Mouse (Mus musculus) thymus, adult 2 months (tissue): ENCODE data around the gene Kctd8. TPM values are rescaled to one million over a fixed set of nuclear protein-coding genes. Genes with fewer than 3 reads are reported as not detected.
"Not testable (repeated sequence)": the region's sequence is repeated elsewhere in the genome, so short reads cannot be mapped to it uniquely, and the experiment has no call there.

Source experiments
- DNase-seq: peaks from one replicate; pipeline ENCODE4 v3.0.0; 2021
- H3K27ac ChIP-seq: fragments of 200-500 bp; 2 replicates; pipeline ENCODE4 v1.5.1; 2012; ENCODE audit warnings: low read length, control low read depth; ENCODE audit not compliant: control insufficient read depth, insufficient read depth
- H3K27me3 ChIP-seq: fragments of 200-500 bp; 2 replicates; pipeline ENCODE4 v1.6.1; 2012; ENCODE audit warnings: mild to moderate bottlenecking, low read length, moderate library complexity, mixed read lengths; ENCODE audit not compliant: control insufficient read depth, insufficient read depth
- H3K36me3 ChIP-seq: fragments of 200-500 bp; 2 replicates; pipeline ENCODE4 v1.6.1; 2012; ENCODE audit warnings: mild to moderate bottlenecking, low read length, moderate library complexity; ENCODE audit not compliant: control insufficient read depth, insufficient read depth
- H3K4me1 ChIP-seq: fragments of 200-500 bp; replicated peaks from 2 replicates; pipeline ENCODE4 v1.6.1; 2012; ENCODE audit warnings: low read length; ENCODE audit not compliant: control insufficient read depth, insufficient read depth
- H3K4me3 ChIP-seq: fragments of 200-500 bp; 2 replicates; pipeline ENCODE4 v1.5.1; 2012; ENCODE audit warnings: mild to moderate bottlenecking, low read length, control low read depth, moderate library complexity; ENCODE audit not compliant: control insufficient read depth, insufficient read depth
- CTCF ChIP-seq: fragments of 200-500 bp; IDR thresholded peaks from 2 replicates; pipeline ENCODE4 v1.5.1; 2012; ENCODE audit warnings: mild to moderate bottlenecking, control low read depth, low read length, moderate library complexity, borderline replicate concordance; ENCODE audit not compliant: control insufficient read depth, poor library complexity, insufficient read depth; ENCODE audit errors: extremely low read depth
- POLR2A ChIP-seq: fragments of 200-500 bp; IDR thresholded peaks from 2 replicates; pipeline ENCODE4 v1.6.1; 2012; ENCODE audit warnings: mild to moderate bottlenecking, low read length, control low read depth, moderate library complexity; ENCODE audit not compliant: control insufficient read depth, poor library complexity, insufficient read depth; ENCODE audit errors: extremely low read depth
- WGBS: fragments of 180-500 bp; shearing (Covaris S2); methylation state at CpG from one replicate; pipeline ENCODE4 v1.1.7; 2018; 5-methylcytosine and 5-hydroxymethylcytosine counted together
- polyA plus RNA-seq: library from polyadenylated mRNA; depleted of rRNA; stranded (reverse); fragments of >200 nt; gene quantifications from 2 replicates; pipeline ENCODE4 v1.2.3, GENCODE M21; 2012

Gene Kctd8
- polyA plus RNA-seq, 1 experiment: 0.11 TPM

- TF ChIP-seq CTCF (no peak), POLR2A (no peak)
- Histone ChIP-seq H3K27ac (no peak overlapping the region), H3K27me3 (no peaks in the 10 kb centered on the region), H3K36me3 (no peaks in the 10 kb centered on the region), H3K4me3 (no peak overlapping the region), H3K4me1 (no peaks in the 10 kb centered on the region)
- no peak for DNase-seq
- WGBS: 64% methylated on average over 1 of the region's 1 CpGs
These were observed 99.5 kb downstream of the Kctd8 start for GRCm38 (mm10) chr5:69241931-69242330.

GRCm38 (mm10) chr5:69233560-69233959 lies 107.9 kb downstream of the Kctd8 start:
- Histone ChIP-seq H3K27ac (no peak overlapping the region), H3K4me3 (no peak overlapping the region), H3K36me3 (no peaks in the 10 kb centered on the region), H3K27me3 (no peaks in the 10 kb centered on the region), H3K4me1 (no peaks in the 10 kb centered on the region)
- TF ChIP-seq POLR2A (no peak), CTCF (no peak)
- 82% methylated on average over 4 of the region's 4 CpGs for WGBS
- DNase-seq: no peak

DNA sequence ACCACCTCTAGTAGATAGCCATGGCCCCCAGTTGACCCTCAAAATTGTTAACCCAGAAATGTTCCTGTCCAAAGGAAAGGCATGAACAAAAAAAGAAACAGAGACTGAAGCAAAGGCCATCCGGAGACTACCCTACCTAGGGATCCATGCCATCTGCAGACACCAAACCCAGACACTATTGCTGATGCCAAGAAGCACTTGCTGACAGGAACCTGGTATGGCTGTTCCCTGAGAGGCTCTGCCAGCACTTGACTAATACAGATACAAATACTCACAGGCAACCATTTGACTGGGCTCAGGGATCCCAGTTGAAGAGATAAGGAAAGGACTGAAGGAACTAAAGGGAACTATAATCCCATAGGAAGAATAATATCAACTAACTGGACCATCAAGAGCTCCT lies 109.8 kb downstream of the Kctd8 start:
- H3K27ac ChIP-seq, H3K36me3 ChIP-seq, H3K4me3 ChIP-seq, H3K27me3 ChIP-seq, H3K4me1 ChIP-seq, DNase-seq: not testable (repeated sequence)
- 97% methylated on average over 1 of the region's 1 CpGs for WGBS

GRCm38 (mm10) chr5:69227147-69227546 lies 114.3 kb downstream of the Kctd8 start:
- DNase-seq: no peak
- H3K4me1 ChIP-seq: no peaks in the 10 kb centered on the region
- no peaks in the 10 kb centered on the region for H3K36me3 ChIP-seq
- H3K4me3 ChIP-seq: no peak overlapping the region
- WGBS: 96% methylated on average over 2 of the region's 2 CpGs
- H3K27ac ChIP-seq: no peak overlapping the region
- TF ChIP-seq CTCF: no peak
- H3K27me3 ChIP-seq: no peaks in the 10 kb centered on the region

DNA sequence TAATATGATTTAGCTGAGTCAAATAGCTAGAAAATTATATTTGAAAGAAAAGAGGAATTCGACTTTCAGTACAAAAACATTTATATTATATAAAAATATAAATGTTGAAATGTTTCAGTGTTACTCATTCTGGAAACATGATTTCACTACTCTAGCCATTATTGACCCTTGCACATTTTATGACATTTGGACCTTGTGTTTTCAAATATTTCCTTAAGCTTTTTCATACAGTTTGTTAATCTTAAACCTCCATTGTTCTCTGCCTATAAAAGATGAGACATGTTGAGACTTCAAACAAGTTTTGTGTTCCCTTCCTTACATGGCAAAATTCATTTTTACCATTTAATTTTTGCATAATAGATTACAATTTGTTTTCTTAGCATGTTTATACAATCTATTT lies 118.9 kb downstream of the Kctd8 start:
- TF ChIP-seq POLR2A (no peak), CTCF (no peak)
- Histone ChIP-seq H3K27ac (no peak overlapping the region), H3K4me3 (no peak overlapping the region), H3K4me1 (no peaks in the 10 kb centered on the region), H3K27me3 (no peaks in the 10 kb centered on the region), H3K36me3 (no peaks in the 10 kb centered on the region)
- no peak for DNase-seq
- 76% methylated on average over 1 of the region's 1 CpGs for WGBS

DNA sequence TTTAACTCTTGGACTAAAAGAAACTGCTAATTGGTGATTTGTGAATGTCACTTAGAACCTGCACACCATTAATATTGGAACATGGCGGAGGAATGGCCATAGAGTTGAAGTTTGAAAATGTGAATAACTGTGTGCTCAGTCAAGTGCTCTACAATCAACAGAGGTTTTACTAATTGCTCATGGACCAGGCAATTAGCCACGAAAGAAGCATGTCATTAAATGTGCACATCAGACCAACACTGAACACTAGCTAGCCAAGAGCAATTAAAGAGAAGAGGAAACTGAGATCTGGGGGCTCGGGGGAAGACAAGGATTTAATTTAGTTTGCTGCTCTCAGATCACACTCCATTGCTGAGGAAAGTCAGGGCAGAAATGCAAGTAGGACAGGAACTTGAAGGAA lies 126.3 kb downstream of the Kctd8 start:
- H3K27ac ChIP-seq: no peak overlapping the region
- no peak for TF ChIP-seq CTCF
- no peak for TF ChIP-seq POLR2A
- H3K27me3 ChIP-seq: no peaks in the 10 kb centered on the region
- 66% methylated on average over 3 of the region's 3 CpGs for WGBS
- no peak for DNase-seq
- no peaks in the 10 kb centered on the region for H3K4me1 ChIP-seq
- H3K4me3 ChIP-seq: no peak overlapping the region
- no peaks in the 10 kb centered on the region for H3K36me3 ChIP-seq

- Histone ChIP-seq H3K4me1 (no peaks in the 10 kb centered on the region), H3K4me3 (no peak overlapping the region), H3K27ac (no peak overlapping the region), H3K36me3 (no peaks in the 10 kb centered on the region), H3K27me3 (no peaks in the 10 kb centered on the region)
- DNase-seq: no peak
- TF ChIP-seq CTCF (no peak), POLR2A (no peak)
These were observed 132.1 kb downstream of the Kctd8 start for GRCm38 (mm10) chr5:69209401-69209800.
